Mouse (Mus musculus) CD4-positive, CD25-positive, alpha-beta regulatory T cell (primary cell): ENCODE data around the gene Gatb. TPM values are rescaled to one million over a fixed set of nuclear protein-coding genes. Genes with fewer than 3 reads are reported as not detected.

Experiments used
- polyA plus RNA-seq: library from polyadenylated mRNA; unstranded; fragments of 100-300 nt; shearing (Covaris generic); gene quantifications from one replicate; pipeline ENCODE4 v1.2.1, GENCODE M21; 2017

The Gatb gene
- polyA plus RNA-seq: 14.0 TPM

DNA sequence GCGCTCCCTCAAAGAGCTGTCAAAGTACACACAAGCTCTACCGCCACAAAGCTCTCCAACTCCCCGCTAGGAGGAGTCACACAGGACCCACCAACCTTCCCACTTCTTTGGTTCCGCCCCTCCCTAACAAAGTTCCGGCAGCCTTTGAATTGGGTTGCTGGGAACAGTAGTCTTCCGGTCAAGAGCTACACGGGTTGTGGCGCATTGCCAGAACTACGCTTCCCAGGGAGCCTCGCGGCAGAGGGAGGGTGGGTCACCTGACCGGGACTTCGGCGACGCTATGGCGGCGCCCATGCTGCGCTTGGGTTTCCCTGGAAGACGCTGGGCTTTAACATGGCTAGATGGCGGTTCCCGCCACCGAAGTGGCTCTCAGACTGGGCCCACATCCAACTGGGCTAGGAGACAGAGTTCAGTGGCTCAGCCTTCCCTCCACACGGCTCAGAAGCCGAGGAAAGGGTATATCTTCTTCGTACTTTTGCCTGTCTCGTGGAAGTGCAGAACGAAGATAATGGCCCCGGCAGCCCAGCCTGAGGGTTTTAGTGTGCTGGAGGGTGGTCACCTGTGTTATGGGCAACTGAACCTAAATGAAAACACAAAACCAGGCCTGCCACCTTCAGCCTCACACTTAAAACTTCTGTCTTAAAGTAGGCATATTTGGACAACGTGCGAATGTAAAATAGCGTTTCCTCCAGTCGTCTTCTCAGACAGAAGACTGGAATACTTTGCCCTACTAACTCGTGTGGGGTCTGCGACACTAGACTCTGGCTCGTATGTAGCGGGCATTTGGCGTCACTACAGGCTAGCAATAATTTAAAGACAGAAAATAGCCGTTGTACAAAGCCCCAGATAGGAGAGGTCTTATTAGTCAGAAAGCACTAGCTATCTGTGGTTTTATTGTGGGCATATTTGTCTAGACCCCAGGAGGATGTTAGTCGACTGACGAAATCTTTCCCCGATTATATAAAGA, at the start of gene Gatb:
TSS of gene Gatb (plus strand) at position 256 of the 967 bp plus-strand sequence.

Other genes starting within 250 kb of the Gatb start
- gene Fam160a1, start 243.2 kb downstream of the Gatb start, polyA plus RNA-seq: 4.3 TPM